Mouse (Mus musculus) stomach, postnatal 0 days (tissue): ENCODE data around the gene Pax4.

Experiments
- CTCF ChIP-seq: IDR thresholded peaks from 2 replicates; pipeline ENCODE4 v1.5.1; 2016; ENCODE audit warnings: antibody characterized with exemption, low read depth, mild to moderate bottlenecking, moderate library complexity
- EP300 ChIP-seq: optimal IDR thresholded peaks from 2 replicates; pipeline ENCODE3; 2016; ENCODE audit warnings: antibody characterized with exemption

GRCm38 (mm10) chr6:28410053-28410452 lies 39.1 kb downstream of the Pax4 start:
- TF ChIP-seq CTCF (no peak), EP300 (no peak)
